Mouse (Mus musculus): ENCODE measurements around the gene Prkag3.

The Prkag3 gene

GRCm38 (mm10) chr1:74748643-74749271 lies at the start of gene Prkag3:
Gene Prkag3 (minus strand): TSS chr1:74749221.
- peak; percentile 76 for DNase-seq (ENCODE audit: low read depth, low spot score)

- peak; percentile 45 for DNase-seq (ENCODE audit: low read depth, low spot score)
These were observed 48.4 kb upstream of the Prkag3 start for GRCm38 (mm10) chr1:74797459-74797858.

GRCm38 (mm10) chr1:74795145-74795529 lies 46.1 kb upstream of the Prkag3 start:
- DNase-seq (ENCODE audit: low read depth, low spot score), result no peak

- no peak for DNase-seq (ENCODE audit: low read depth, low spot score)
These were observed 45.6 kb upstream of the Prkag3 start for GRCm38 (mm10) chr1:74794487-74795144.

GRCm38 (mm10) chr1:74792831-74793660 lies 44.0 kb upstream of the Prkag3 start:
- DNase-seq (ENCODE audit: low read depth, low spot score), result peak; percentile 34

GRCm38 (mm10) chr1:74791249-74791648 lies 42.2 kb upstream of the Prkag3 start, which contains the start of gene Wnt10a:
Gene Wnt10a (plus strand): TSS chr1:74791516.
- peak; percentile 95 for DNase-seq (ENCODE audit: low read depth, low spot score)

- no peak for DNase-seq (ENCODE audit: low read depth, low spot score)
These were observed 41.1 kb upstream of the Prkag3 start for GRCm38 (mm10) chr1:74790095-74790494.

- peak; percentile 64 for DNase-seq (ENCODE audit: low read depth, low spot score)
These were observed 39.7 kb upstream of the Prkag3 start for GRCm38 (mm10) chr1:74788603-74789176.

- peak; percentile 82 for DNase-seq (ENCODE audit: low read depth, low spot score)
These were observed 38.8 kb upstream of the Prkag3 start for GRCm38 (mm10) chr1:74787846-74788245.

- DNase-seq (ENCODE audit: low read depth, low spot score), result no peak
These were observed 35.2 kb upstream of the Prkag3 start for GRCm38 (mm10) chr1:74784041-74784759.

GRCm38 (mm10) chr1:74783554-74783953 lies 34.5 kb upstream of the Prkag3 start:
- DNase-seq (ENCODE audit: low read depth, low spot score), result no peak

GRCm38 (mm10) chr1:74782045-74782444 lies 33.0 kb upstream of the Prkag3 start:
- no peak for DNase-seq (ENCODE audit: low read depth, low spot score)

- no peak for DNase-seq (ENCODE audit: low read depth, low spot score)
These were observed 30.0 kb upstream of the Prkag3 start for GRCm38 (mm10) chr1:74778934-74779486.

- DNase-seq (ENCODE audit: low read depth, low spot score), result peak; percentile 45
These were observed 26.8 kb upstream of the Prkag3 start for GRCm38 (mm10) chr1:74775816-74776215.

GRCm38 (mm10) chr1:74774062-74774461 lies 25.0 kb upstream of the Prkag3 start:
- DNase-seq (ENCODE audit: low read depth, low spot score), result no peak

- DNase-seq (ENCODE audit: low read depth, low spot score), result peak; percentile 87
These were observed 24.1 kb upstream of the Prkag3 start for GRCm38 (mm10) chr1:74773136-74773535.

GRCm38 (mm10) chr1:74771931-74772620 lies 23.1 kb upstream of the Prkag3 start:
- peak; percentile 35 for DNase-seq (ENCODE audit: low read depth, low spot score)

GRCm38 (mm10) chr1:74771845-74771930 lies 22.7 kb upstream of the Prkag3 start, which contains the start of gene Wnt6:
Gene Wnt6 (plus strand): TSS chr1:74771892.
- no peak for DNase-seq (ENCODE audit: low read depth, low spot score)

- DNase-seq (ENCODE audit: low read depth, low spot score), result no peak
These were observed 22.4 kb upstream of the Prkag3 start for GRCm38 (mm10) chr1:74771467-74771844.

GRCm38 (mm10) chr1:74770727-74771466 lies 21.9 kb upstream of the Prkag3 start:
- DNase-seq (ENCODE audit: low read depth, low spot score), result no peak
